Mouse (Mus musculus) ES-Bruce4 (cell line): ENCODE measurements around the gene Dlgap1.

Experiments
- CTCF ChIP-seq: IDR thresholded peaks from one replicate; pipeline ENCODE4 v1.8.1; 2011; ENCODE audit warnings: low read depth, low read length
- EP300 ChIP-seq: IDR thresholded peaks from 2 replicates; pipeline ENCODE4 v1.6.1; 2011; ENCODE audit warnings: low read depth, low read length; ENCODE audit not compliant: insufficient read depth

DNA sequence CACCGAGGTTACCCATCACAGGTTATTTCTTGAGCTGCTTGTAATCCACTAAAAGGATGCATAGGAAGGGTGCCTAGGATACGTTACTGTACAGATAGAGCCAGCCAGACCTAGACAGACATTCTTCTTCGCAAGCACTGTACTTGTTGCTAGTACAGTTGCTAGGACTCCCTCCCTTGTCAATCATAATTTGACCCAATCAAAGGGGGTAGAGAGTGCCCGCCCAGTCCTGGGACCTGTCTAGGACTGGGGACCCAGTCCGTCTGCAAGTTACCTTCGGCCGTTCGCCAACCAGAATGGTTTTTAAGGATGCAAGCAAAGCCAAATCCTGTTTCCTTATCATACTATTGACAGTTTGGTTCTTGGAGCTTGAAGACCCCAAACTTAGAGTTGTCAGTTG is 895.2 kb downstream of the Dlgap1 start:
- no peak for TF ChIP-seq CTCF
- no peak for TF ChIP-seq EP300
